Mouse (Mus musculus) CD4-positive, CD25-positive, alpha-beta regulatory T cell, adult 2 months (primary cell): ENCODE results near the gene Kmt5b.

Experiments
- DNase-seq: peaks from one replicate; pipeline ENCODE4 v3.0.0-alpha.2; 2012; ENCODE audit warnings: low read depth, low spot score

Gene Kmt5b

DNA sequence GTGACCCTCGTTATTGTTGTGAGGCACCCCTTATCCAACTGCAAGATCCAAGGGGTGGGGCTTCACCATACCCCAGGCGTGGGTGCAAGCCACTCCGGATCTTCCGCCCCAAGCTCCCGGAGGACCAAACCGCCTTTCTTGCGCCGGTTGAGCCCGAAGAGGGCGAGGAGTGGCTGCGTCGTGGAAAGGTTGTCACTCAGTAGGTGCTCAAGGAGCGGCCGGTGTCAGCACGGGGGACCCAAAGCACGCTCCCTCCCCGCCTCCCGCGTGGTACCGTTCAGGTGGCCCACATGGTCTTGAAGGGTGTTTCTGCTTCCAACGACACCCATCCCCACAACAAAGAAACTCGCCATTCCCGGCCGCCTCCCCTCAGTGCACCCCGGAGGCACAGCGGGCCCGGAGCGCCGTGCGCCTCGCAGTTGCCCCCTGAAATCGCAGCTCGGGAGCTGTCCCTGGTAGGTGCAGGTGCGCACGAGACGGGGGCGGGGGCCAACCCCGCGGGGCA lies at the start of gene Kmt5b:
Gene Kmt5b, plus strand, starts transcription at position 146 of the 505 bp plus-strand sequence.
- no peak for DNase-seq

DNA sequence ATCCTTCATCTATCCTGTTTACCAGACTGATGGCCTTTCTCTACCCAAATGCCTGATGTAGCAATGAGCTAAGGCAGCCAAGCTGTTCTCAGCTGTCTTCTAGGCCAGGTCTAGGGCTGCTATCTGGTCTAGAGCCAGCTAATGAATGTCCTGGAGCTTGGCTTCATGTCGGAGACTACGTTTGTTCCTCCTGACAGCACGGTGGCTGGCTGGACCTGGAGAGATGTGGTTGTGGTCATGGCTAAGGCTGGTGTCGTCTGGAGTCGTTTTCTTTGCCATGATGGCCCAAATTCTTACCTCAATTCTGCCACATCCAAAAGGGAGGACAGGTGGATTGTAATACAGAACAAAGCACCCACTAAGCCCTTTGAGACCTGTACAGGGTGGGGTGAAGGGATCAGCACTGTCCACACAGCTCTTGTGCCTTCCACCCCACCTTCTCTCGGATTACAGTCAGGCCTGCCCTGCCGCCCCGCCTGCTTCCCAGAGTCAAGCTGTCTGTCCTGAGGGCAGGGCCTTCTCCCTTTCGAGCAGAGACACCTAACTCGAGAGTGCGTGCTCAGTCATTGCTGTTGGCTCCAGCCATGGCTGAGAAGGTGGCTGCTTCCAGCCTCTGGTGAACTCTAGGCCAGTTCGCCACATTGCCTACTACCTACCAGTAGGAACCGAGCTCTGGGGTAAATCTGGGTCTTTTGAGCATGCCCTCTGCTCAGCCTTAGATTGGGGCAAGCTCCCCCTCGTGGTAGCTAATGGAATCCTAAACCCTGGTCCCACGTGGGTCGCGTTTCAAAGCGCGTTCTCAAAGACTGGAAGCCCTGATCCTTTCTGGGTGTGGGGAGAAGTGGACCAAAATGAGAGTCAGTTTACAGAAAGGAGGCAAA lies 48.5 kb upstream of the Kmt5b start:
- DNase-seq, result peak; percentile 88

DNA sequence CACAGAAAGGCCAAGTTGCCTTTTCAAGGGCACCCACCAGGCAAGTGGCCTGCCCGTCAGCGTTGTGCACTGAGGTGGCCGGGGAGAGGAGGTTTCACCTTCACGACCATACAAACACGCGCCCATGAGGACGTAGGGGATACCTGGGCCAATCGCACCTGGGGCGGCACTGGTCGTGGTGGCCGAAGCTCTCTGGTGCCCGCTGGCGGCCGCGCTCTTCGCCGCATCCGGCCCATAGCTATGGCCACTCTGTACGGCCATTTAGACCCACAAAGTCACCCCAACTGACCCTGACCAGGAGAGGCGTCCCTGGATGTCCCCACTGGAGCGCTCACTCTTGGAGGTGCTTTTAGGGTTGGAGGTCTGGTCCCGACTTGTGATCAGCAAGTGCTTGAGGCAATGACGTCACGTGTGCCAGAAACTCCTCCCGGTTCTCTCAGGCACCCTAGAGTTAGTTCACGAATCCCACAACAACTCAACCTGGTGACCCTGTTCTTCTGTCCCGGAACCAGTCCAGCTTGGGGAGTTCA lies 47.8 kb upstream of the Kmt5b start:
- peak; percentile 69 for DNase-seq

DNA sequence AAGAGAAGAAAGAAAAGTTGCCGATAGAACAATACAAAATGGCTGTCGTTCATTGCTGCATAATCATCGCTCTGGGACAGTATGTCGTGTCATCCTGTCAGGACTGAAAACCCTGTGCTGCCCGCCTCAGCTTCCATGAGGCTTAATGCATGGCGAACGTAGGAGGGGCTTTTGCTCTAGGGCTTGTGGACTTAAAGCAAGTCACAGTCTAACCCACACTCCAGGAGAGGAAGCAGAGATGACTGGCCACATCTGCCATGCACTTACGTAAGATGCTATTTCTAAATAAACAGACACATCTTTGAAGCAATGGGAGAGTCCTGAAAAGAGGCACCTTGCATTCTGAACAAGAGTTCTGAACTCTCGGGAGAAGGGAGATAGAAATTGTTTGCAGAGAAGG lies 44.1 kb upstream of the Kmt5b start:
- no peak for DNase-seq

DNA sequence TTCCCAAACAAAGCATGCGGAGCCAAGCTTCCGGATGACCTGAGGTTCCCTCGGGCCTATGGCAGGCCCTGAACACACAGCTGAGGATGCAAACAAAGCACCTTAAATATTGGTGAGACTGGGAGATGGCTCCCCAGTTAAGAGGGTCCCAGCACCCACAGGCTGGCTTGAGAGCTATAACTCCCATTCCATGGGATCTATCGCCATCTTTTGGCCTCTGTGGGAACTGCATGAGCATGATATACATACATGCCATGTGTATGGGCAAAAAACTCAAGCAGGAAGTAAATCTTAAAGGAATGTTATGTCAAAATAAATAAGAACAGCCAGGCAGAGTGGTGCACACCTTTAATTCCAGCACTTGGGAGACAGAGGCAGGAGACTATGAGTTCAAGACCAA lies 43.3 kb upstream of the Kmt5b start:
- peak; percentile 77 for DNase-seq

DNA sequence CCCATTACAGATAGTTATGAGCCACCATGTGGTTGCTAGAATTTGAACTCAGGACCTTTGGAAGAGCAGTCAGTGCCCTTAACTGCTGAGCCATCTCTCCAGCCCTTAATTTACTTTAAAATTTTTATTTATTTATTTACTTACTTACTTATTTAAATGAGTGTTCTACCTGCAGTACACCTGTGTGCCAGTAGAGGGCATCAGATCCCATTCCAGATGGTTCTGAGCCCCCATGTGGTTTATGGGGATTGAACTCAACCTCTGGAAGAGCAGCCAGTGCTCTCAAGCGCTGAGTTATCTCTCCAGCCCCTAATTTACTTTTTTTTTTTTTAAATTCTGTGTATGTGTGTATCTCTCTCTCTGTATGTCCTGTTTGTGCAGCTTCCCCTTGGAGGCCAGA lies 42.4 kb upstream of the Kmt5b start:
- peak; percentile 86 for DNase-seq

DNA sequence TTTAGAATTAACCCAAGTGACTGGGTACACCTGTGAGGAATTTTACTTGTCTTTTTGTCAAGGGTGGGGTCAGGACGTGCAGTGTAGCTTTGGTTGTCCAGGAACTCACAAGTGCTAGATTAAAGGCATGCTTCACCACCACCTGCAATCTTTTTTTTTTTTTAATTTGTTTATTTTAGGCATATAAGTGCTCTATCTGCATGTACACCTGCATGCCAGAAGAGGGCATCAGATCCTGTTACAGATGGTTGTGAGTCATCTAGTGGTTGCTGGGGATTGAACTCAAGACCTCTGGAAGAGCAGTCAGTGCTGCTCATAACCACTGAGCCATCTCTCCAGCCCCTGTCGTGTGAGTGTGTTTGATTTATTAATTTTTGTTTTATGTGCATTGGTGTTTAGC lies 38.3 kb upstream of the Kmt5b start:
- no peak for DNase-seq

DNA sequence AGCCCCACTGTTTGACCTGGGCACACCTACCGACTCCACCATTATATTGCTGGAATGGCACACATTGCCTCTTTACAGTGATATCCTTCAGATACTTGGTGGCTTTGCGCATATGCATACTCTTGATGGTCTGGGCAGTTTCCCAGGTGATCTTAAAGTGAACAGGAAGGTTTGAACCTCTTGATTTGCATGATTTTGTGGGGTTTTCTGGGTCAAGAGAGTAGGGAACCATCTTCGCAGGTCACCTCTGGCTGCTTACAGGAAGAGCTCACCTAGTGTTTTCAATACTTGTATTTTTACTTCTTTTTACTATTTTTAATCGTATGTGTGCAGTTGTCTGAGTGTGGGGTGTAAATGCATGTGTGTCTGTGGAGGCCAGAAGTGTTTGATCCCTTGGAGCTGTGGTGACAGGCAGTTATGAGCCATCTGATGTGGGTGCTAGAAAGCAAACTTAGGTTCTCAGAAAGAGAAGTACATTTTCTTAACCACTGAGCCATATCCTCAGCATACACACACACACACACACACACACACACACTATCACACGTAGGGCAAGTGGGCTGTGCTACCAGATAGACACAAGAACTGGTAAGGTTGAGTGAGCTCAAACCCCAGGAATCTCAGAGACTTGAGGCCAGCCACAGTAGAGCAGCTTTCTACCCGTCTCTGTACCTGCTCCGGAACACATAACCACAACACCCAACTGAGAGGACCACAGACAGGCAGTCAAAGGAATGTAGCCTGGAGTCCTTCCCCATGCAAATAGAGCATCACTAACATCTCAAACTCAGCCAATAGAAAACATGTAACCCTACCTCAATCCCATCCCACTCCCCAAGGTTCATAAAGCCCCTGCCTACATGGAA lies 36.2 kb upstream of the Kmt5b start:
- DNase-seq, result no peak

DNA sequence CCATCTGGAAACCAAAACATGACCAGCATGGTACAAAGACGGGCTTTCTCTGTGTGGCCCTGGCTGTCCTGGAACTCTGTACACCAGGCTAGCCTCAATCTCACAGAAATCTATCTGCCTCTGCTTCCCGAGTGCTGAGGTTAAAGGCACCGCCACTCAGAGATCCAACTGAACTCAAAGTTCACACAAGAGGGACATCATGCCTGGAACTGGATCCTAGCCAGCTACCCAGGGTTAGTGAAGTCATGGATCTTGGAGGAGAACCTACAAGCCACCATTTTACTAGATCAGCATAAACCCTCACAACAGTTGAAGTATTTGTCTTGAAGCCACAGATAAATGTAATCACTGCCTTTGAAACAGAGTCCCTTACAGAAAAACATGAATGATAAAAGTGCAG lies 31.2 kb upstream of the Kmt5b start:
- DNase-seq, result no peak

DNA sequence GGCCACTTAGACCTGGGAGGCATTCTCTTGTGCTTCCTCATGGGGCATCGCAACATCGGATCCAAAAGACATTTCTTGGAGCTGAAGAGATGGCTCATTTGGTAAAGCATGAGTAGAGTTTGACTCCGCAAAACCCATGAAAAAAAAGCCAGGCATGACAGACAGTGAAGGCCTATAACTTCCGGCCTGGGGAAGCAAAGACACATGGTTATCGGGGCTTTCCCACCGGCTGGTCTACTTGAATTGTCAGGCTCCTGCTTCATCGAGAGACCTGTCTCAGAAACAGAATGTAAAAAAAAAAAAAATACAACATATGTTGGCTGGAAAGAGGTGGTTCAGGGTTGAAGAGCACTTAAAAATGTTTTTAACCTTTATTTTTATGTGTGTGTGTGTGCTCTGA lies 27.6 kb upstream of the Kmt5b start:
- DNase-seq, result no peak

DNA sequence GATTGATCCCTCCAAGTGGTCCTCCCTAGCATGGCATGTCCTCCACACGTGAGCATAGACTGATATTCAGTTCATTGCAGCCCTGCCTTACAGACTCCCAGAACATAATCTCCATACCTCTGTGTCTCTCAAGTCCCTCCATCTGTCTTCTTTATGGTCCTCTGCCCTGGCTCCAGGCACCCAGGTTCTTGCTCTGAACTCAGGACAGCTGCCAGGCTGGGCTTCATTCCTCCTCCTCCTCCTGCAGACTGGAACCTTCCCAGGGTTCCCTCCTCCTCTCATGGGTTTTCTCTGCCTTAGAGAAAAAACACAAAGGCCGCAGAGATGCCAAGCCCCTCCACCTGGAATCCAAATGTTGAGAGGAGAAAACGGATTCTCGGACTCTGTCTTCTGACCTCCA lies 24.5 kb upstream of the Kmt5b start:
- DNase-seq, result no peak

DNA sequence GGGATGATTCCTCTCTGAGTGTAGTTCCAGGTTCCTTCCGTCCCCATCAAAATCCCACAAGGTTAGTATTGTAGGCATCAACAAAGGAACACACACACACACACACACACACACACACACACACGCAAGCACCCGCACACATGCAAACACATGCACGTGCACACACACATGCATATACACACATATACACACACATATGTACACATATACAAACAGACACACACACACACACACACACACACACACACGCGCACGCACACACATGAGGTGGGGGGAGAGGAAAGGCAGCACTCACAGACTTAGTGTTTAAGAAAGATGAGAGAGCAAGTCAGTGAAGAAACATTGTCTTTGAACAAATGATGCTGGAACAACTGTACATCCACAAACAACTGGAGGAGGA lies 23.9 kb upstream of the Kmt5b start:
- DNase-seq, result no peak

DNA sequence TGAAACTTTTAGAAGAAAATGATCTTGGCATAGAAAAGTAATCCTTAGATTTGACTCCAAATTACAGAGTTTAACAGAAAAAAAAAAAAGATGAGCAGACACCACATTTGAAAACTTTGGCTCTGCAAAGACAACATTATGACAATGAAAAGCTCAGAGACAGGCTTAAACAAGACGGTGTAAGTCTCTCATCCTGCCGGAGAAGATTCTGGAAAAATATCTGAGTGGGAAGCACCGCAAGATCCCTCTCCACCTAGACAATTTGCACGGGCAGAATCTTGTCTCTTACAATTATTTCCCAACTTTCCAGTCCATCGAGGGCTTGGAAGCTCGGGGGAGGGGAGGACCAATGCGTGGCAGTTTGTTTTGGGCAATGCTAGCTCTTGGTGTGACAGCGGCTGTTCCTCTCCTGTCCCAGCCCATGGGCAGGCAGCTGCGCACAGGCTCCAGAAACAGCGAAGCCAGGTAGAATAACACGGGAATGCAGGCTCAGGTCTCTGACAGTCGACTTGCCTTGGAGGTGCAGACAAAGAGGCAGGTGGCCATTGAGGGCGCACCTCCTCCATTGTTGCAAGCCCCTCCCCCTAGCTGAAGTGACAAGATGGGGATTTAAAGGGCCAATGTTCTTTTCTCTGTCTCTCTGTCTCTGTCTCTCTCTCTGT lies 23.2 kb upstream of the Kmt5b start:
- DNase-seq, result peak; percentile 61

DNA sequence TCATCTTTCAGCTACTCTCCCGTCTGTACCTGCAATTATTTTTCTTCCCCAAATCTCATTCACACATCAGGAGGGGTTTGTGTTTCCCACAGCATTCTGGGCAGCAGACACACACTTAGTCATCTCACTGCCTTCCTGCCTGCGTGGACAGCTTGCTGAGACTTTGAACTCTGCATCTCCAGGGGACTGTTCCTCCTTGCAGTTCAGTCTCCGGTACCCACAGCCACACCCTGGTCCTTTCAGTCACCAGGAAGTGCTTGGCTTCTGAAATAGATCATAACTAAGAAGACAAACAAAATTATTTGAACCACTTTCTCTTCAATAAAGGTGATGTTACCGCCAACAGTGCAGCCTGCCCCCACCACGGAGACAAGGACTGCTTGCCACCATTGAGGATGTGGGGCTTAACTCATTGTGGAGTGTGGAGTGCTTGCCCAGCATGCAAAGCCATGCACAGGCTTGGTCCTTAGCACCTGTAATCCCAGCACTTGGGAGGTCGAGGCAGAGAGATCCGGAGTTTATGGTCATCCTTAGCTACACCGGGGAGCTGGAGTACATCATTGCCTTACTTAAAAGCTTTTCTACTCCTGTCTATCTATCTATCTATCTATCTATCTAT lies 14.5 kb upstream of the Kmt5b start:
- no peak for DNase-seq

DNA sequence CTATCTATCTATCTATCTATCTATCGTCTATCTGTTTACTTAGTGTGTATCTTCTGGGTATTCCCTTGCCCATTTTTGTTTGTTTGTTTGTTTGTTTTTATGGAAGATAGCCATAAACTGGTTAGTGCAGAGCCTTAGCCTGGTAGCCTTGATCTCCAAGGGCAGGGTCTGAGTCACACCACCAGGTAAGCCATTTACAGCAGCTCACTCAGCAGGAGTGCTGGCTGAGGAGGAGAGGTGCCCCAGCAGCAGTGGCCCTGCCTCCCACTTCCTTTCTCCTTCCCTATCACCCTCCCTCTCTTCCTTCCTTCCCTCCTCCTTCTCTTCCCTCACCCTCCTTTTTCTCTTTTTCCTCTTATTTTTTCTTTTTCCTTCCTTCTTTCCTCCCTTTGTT lies 14.0 kb upstream of the Kmt5b start:
- no peak for DNase-seq

DNA sequence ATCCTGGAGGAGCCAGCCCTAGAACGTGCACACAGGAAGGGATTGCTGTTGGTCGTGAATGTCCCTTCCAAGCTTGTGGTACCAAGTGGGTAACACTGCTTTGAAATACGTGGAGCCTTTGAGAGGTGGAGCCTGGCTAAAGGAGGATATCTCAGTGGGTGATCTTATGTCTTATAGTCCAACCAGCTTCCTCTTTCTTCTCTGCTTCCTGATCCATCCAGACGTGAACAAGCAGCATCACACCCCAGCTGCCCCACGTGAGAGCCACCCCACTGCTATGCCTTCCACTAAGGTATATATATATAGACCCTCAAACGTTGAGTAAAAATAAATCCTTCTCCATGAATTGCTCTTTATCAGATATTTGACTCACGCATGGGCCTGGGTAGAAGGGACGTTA lies 13.5 kb upstream of the Kmt5b start:
- no peak for DNase-seq

DNA sequence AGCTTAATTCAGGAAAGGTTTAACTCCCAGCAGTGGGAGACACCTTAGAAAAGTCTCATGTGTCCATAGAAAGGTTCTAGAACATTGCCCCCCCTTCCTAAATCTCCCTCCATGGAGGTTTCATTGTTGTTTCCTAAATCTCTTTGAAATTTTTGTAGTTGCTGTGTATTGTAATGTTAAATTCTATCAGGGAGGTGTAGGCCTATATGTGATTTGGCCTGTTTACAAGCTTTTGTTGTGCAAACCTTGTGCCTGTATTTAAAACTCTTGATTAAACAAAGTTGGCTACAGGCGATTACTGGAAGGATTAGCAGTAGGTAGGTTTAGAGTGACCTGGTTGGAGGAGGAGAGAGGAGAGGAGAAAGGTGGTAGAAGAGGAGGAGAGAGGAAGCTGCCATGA lies 9.4 kb upstream of the Kmt5b start:
- no peak for DNase-seq

DNA sequence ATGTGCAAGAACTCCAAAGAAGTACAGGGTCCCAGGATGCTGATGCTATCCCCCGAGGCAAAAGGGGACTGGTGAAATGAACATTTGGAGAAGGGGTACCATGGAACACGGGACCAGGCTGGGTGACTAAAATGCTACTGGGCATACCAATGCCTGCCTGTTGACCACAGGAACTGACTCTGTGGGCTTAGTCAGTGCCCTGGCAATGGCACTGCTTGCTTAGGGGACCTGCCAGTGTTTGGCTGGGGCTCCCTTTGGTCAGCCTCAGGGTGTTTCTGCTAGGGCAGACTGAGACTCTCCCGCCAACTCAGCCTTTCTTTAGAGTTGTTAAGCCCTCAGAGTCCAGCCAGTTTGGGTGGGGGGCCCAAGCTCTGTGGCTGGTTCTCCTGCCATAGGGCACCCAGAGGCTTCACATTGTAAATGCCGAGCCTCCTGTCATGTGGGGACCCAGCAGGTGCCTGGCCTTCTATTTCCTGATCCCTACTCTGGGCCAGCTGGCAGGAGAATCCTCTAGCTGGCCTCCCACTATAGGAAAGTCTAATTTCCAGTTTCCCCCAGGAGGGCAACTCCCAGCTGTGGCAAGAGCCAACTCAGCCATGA lies 1.9 kb upstream of the Kmt5b start:
- no peak for DNase-seq

DNA sequence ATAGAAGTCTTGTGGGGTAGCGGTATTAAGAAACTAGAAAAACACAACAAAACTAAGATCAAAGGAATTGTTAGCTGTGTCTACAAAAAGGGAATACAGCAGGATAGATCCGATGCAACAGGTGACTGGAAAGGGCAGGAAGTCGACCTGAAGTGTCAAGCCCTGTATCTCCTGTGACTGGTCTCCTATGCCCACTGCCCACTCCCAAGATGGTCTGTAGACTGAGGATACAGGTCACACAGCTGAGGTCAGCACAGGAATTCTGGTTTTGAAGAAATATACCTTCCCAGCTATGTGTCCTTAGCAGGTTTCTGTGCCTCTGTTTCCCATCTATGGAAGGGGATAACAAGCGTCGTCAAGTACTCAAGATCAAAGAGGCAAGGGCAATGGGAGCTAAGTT lies 843 bp upstream of the Kmt5b start:
- DNase-seq, result no peak

DNA sequence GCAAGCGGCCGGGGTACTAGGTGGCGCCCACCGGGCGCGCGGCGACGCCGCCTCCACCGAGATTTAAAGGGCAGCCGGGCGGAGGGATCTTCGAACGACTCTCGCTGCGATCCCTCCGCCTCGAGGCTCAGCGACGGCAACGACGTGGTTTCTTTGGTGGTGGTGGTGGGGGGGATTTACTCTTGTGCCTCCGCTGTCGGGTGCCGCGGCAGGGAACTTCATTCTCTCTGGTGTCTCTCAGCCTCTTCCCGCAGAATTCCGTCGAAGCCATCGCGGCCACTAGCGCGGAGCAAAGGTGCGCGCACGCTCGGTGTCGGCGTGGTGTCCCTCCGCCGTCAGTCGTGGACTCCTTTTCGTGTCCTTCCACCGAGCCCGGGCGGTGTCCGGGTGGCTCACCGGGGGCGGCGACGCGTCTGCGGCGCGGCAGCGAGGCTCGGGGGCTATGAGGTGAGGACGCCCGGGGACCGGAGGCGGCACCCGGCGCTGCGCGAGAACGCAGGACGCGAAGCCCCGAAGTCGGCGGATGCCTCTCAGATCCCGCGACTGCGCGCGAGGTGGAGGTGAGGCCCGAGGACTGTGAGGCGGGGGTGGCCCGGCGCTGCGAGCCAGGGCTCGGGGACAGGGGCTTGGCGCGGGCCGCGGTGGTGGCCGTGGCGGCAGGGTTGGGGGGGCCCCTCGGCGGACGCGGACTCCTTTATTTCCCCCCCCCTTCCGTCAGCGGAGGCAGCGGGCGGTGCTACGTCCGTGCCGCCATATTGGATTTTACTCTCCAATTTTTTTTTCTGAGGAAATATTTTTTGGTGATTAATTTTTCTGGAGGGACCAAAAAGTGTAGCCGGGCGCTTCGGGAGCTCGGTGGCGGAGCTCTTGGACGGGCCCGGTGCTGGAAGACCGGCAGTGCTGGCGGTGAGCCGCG lies 818 bp downstream of the Kmt5b start:
- peak; percentile 92 for DNase-seq
